Mouse (Mus musculus): ENCODE measurements around the gene Calhm3.

DNA sequence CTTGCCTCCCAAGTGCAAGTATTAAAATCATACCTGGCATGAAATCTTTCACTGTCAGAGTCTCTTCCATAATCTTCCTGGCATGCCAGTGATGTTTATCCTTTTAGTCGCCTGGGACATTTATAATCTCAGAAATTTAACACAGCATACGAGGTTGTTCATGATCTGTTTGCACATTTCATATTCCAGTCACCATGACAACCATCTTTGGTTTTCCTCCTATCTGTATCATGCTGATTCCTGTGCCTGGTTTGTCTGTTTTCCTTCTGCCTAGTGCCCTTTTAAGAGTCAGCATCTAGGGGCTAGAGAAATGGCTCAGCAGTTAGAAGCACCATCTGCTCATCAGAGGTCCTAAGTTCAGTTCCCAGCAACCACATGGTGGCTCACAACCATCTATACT lies 38.9 kb downstream of the Calhm3 start:
- TF ChIP-seq CTCF (IDR thresholded peaks at IDR 0.05; ENCODE audit: low read depth) (no peak), EP300 (IDR thresholded peaks at IDR 0.05; ENCODE audit: low read depth) (no peak)

Measured in liver, postnatal 0 days (tissue).